Mouse (Mus musculus) MEL (cell line): Measurements from ENCODE around the gene Ruvbl1.

Experiments
- CTCF ChIP-seq, 3 experiments: IDR thresholded peaks in 2 of 3; conservative IDR thresholded peaks in 1 of 3; 2 replicates each; pipeline ENCODE4 v1.5.1; 2011 to 2012; ENCODE audit warnings: low read length in 3 of 3, low read depth in 2 of 3, mild to moderate bottlenecking in 2 of 3, improper control_type of control experiment in 1 of 3, inconsistent platforms in 1 of 3, mixed read lengths in 1 of 3, moderate library complexity in 1 of 3; ENCODE audit not compliant: control insufficient read depth in 1 of 3, insufficient read depth in 1 of 3, poor library complexity in 1 of 3, severe bottlenecking in 1 of 3
- EP300 ChIP-seq, 2 experiments: IDR thresholded peaks; 2 replicates each; pipeline ENCODE4 v1.6.1; 2011; ENCODE audit warnings: improper control_type of control experiment in 2 of 2, low read length in 2 of 2, low read depth in 1 of 2, mild to moderate bottlenecking in 1 of 2
- HCFC1 ChIP-seq: IDR thresholded peaks from 2 replicates; pipeline ENCODE4 v1.6.1; 2012; ENCODE audit warnings: low read depth, mild to moderate bottlenecking, inconsistent platforms, low read length, improper control_type of control experiment, moderate library complexity
- JUND ChIP-seq: IDR thresholded peaks from 2 replicates; pipeline ENCODE4 v1.6.1; 2011; ENCODE audit warnings: low read depth, mild to moderate bottlenecking, improper control_type of control experiment, low read length
- MAX ChIP-seq: IDR thresholded peaks from 2 replicates; pipeline ENCODE4 v1.6.1; 2011; ENCODE audit warnings: low read length, improper control_type of control experiment
- POLR2A ChIP-seq, 2 experiments: IDR thresholded peaks; 2 replicates each; pipeline ENCODE4 v1.6.1; 2011 to 2012; ENCODE audit warnings: low read length in 2 of 2, mild to moderate bottlenecking in 2 of 2, control low read depth in 1 of 2, improper control_type of control experiment in 1 of 2, low read depth in 1 of 2, moderate library complexity in 1 of 2; ENCODE audit not compliant: control insufficient read depth in 1 of 2, insufficient read depth in 1 of 2, poor library complexity in 1 of 2
- POLR2AphosphoS2 ChIP-seq: IDR thresholded peaks from 2 replicates; pipeline ENCODE4 v1.6.1; 2011; ENCODE audit warnings: low read length, improper control_type of control experiment
- TAL1 ChIP-seq: IDR thresholded peaks from 2 replicates; pipeline ENCODE4 v1.6.1; 2012; ENCODE audit warnings: mild to moderate bottlenecking, inconsistent platforms, low read length, moderate library complexity, mixed read lengths
- TCF12 ChIP-seq: IDR thresholded peaks from 2 replicates; pipeline ENCODE4 v1.6.1; 2014; ENCODE audit warnings: low read depth, mild to moderate bottlenecking, inconsistent platforms, low read length, improper control_type of control experiment, moderate library complexity
- ZC3H11A ChIP-seq: IDR thresholded peaks from 2 replicates; pipeline ENCODE4 v1.6.1; 2012; ENCODE audit warnings: low read depth, mild to moderate bottlenecking, inconsistent platforms, low read length, improper control_type of control experiment
- ZNF384 ChIP-seq: IDR thresholded peaks from 2 replicates; pipeline ENCODE4 v1.6.1; 2012; ENCODE audit warnings: low read depth, mild to moderate bottlenecking, inconsistent platforms, low read length, improper control_type of control experiment

- TF ChIP-seq POLR2A (IDR thresholded peaks at IDR 0.05; ENCODE audit: control insufficient read depth in 1 of 2, insufficient read depth in 1 of 2, low read depth in 1 of 2, low read length in 2 of 2, poor library complexity in 1 of 2), result no peak
- TF ChIP-seq ZC3H11A, result no peak
- TF ChIP-seq HCFC1, result no peak
- TF ChIP-seq ZNF384, result no peak
- TF ChIP-seq TCF12, result no peak
- no peak for TF ChIP-seq CTCF (IDR thresholded peaks at IDR 0.05 in 2 of 3, conservative IDR thresholded peaks at IDR 0.05 in 1 of 3; ENCODE audit: control insufficient read depth in 1 of 3, insufficient read depth in 1 of 3, low read depth in 2 of 3, low read length in 3 of 3, poor library complexity in 1 of 3, severe bottlenecking in 1 of 3)
- no peak for TF ChIP-seq TAL1
- TF ChIP-seq JUND, result no peak
- no peak for TF ChIP-seq MAX
- 0 out of 4 replicates have a peak, but pooled peaks of 1 of the 2 experiments have one; percentile 31 for TF ChIP-seq EP300 (IDR thresholded peaks at IDR 0.05; ENCODE audit: low read depth in 1 of 2, low read length in 2 of 2)
- no peak for TF ChIP-seq POLR2AphosphoS2
Measured at GRCm38 (mm10) chr6:88500405-88500767, 35.2 kb downstream of the Ruvbl1 start.
